Mouse (Mus musculus) midbrain, embryonic 12.5 days (tissue): ENCODE measurements around the gene Nutf2. TPM values are rescaled to one million over a fixed set of nuclear protein-coding genes. Genes with fewer than 3 reads are reported as not detected.
"Not testable (repeated sequence)": the region's sequence is repeated elsewhere in the genome, so short reads cannot be mapped to it uniquely, and the experiment has no call there.

Experiments used
- ATAC-seq: fragments of 200-750 bp; cut with Nextera tagmentation; 2 replicates; pipeline ENCODE4 v1.8.0; 2017; ENCODE audit warnings: low read depth, moderate TSS enrichment, moderate library complexity; ENCODE audit not compliant: low FRiP score
- H3K27ac ChIP-seq: fragments of 300-500 bp; sonication (generic); replicated peaks from 2 replicates; pipeline ENCODE4 v1.5.1; 2016; ENCODE audit warnings: mild to moderate bottlenecking
- H3K27me3 ChIP-seq: fragments of 300-500 bp; sonication (generic); 2 replicates; pipeline ENCODE4 v1.6.1; 2016; ENCODE audit warnings: mild to moderate bottlenecking
- H3K36me3 ChIP-seq: fragments of 300-500 bp; sonication (generic); 2 replicates; pipeline ENCODE4 v1.6.1; 2016
- H3K4me1 ChIP-seq: fragments of 300-500 bp; sonication (generic); 2 replicates; pipeline ENCODE4 v1.6.1; 2016
- H3K4me2 ChIP-seq: fragments of 300-500 bp; sonication (generic); replicated peaks from 2 replicates; pipeline ENCODE4 v1.6.1; 2016; ENCODE audit warnings: mild to moderate bottlenecking, moderate library complexity
- H3K4me3 ChIP-seq: fragments of 300-500 bp; sonication (generic); 2 replicates; pipeline ENCODE4 v1.5.1; 2016; ENCODE audit warnings: mild to moderate bottlenecking
- H3K9ac ChIP-seq: fragments of 300-500 bp; sonication (generic); replicated peaks from 2 replicates; pipeline ENCODE4 v1.6.1; 2016; ENCODE audit warnings: mild to moderate bottlenecking, moderate library complexity
- H3K9me3 ChIP-seq: fragments of 300-500 bp; sonication (generic); 2 replicates; pipeline ENCODE4 v1.6.1; 2016; ENCODE audit warnings: mild to moderate bottlenecking
- WGBS: fragments of 180-500 bp; shearing (Covaris S2); methylation state at CpG from one replicate; pipeline ENCODE4 v1.1.7; 2016; 5-methylcytosine and 5-hydroxymethylcytosine counted together
- polyA plus RNA-seq: library from polyadenylated mRNA; unstranded; fragments of >200 nt; fragmentation: Nextera tagmentation; extraction: Ambion mirVana; gene quantifications from 2 replicates; pipeline ENCODE4 v1.2.1, GENCODE M21; 2016

The Nutf2 gene
- 280 and 286 TPM in 2 replicates for polyA plus RNA-seq

GRCm38 (mm10) chr8:105860143-105860981 is at the start of gene Nutf2:
Gene Nutf2, plus strand, starts transcription at chr8:105860580.
- Histone ChIP-seq H3K36me3 (peaks cover 13% of the 10 kb centered on the region), H3K9ac (peak within 1 kb of the TSS; percentile 90), H3K9me3 (no peaks in the 10 kb centered on the region), H3K27me3 (no peaks in the 10 kb centered on the region), H3K4me3 (peak within 1 kb of the TSS; percentile 82), H3K4me2 (peak within 1 kb of the TSS; percentile 85), H3K27ac (peak within 1 kb of the TSS; percentile 88), H3K4me1 (peaks cover 69% of the 10 kb centered on the region)
- ATAC-seq: peak; percentile 97
- under 1% methylated on average over 54 of the region's 59 CpGs for WGBS

GRCm38 (mm10) chr8:105811061-105811460 is 49.3 kb upstream of the Nutf2 start:
- ATAC-seq: no peak
- H3K27me3 ChIP-seq: no peaks in the 10 kb centered on the region
- no peaks in the 10 kb centered on the region; the same call in 1 of the 2 replicates for H3K4me1 ChIP-seq
- no peak overlapping the region for H3K9ac ChIP-seq
- H3K4me3 ChIP-seq: no peak overlapping the region
- H3K4me2 ChIP-seq: no peak overlapping the region
- H3K27ac ChIP-seq: no peak overlapping the region
- WGBS: 89% methylated on average over 10 of the region's 10 CpGs
- H3K9me3 ChIP-seq: no peaks in the 10 kb centered on the region
- H3K36me3 ChIP-seq: peaks cover 3% of the 10 kb centered on the region

DNA sequence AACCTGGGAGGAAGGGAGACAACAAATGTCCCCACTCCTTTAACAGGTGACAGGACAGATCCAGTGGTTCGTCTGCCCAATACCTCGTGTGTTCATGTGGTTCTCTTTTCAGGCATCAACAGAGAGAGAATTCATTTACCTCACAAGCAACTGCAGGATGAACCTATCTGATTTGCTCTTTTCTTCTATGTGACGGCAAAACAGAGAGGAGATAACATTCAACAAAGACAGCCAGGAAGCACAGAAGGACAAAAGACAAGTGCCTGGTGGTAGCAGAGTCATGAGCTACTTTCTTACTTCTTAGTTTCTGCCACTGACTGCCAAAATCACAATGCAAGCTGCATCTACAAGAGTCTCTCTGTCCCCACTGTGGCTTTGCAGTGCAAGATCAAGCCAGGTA is 48.8 kb upstream of the Nutf2 start:
- Histone ChIP-seq H3K9me3 (no peaks in the 10 kb centered on the region), H3K9ac (no peak overlapping the region), H3K4me2 (no peak overlapping the region), H3K27ac (no peak overlapping the region), H3K4me1 (no peaks in the 10 kb centered on the region; the same call in 1 of the 2 replicates), H3K36me3 (peaks cover 3% of the 10 kb centered on the region), H3K4me3 (no peak overlapping the region), H3K27me3 (no peaks in the 10 kb centered on the region)
- 83% methylated on average over 3 of the region's 3 CpGs for WGBS
- no peak for ATAC-seq

- Histone ChIP-seq H3K36me3 (peaks cover 3% of the 10 kb centered on the region), H3K27ac (no peak overlapping the region), H3K9ac (no peak overlapping the region), H3K4me1 (no peaks in the 10 kb centered on the region; the same call in 1 of the 2 replicates), H3K27me3 (no peaks in the 10 kb centered on the region), H3K9me3 (no peaks in the 10 kb centered on the region), H3K4me2 (no peak overlapping the region), H3K4me3 (no peak overlapping the region)
- no peak for ATAC-seq
- 92% methylated on average over 5 of the region's 5 CpGs for WGBS
Observed at GRCm38 (mm10) chr8:105812511-105812910, 47.9 kb upstream of the Nutf2 start.

DNA sequence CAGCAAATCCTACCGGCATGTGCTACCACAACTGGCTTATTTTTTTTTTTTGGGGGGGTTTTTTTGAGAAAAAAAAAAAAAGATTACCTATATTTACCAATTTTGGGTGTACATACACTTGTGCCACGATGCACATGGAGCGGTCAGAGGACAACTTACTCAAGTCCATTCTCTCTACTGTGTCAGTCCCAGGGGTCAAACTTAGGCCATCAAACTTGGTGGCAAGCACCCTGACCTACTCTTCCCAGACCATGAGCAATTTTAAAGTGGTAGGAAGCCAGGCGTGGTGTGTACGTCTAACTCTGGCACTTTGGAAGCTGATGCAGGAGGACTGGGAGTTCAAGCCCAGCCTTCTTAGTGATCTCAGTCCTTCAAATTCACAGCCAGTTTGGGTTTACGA is 47.1 kb upstream of the Nutf2 start:
- no peak for ATAC-seq
- Histone ChIP-seq H3K4me3 (no peak overlapping the region), H3K27me3 (no peaks in the 10 kb centered on the region), H3K4me2 (no peak overlapping the region), H3K36me3 (peaks cover 8% of the 10 kb centered on the region), H3K9me3 (no peaks in the 10 kb centered on the region), H3K4me1 (no peaks in the 10 kb centered on the region; the same call in 1 of the 2 replicates), H3K9ac (no peak overlapping the region), H3K27ac (no peak overlapping the region)
- 96% methylated on average over 6 of the region's 6 CpGs for WGBS

- no peak overlapping the region for H3K27ac ChIP-seq
- no peak overlapping the region for H3K4me2 ChIP-seq
- H3K9ac ChIP-seq: no peak overlapping the region
- no peaks in the 10 kb centered on the region for H3K27me3 ChIP-seq
- WGBS: 87% methylated on average over 3 of the region's 3 CpGs
- H3K9me3 ChIP-seq: no peaks in the 10 kb centered on the region
- no peak for ATAC-seq
- H3K36me3 ChIP-seq: peaks cover 51% of the 10 kb centered on the region
- no peaks in the 10 kb centered on the region for H3K4me1 ChIP-seq
- no peak overlapping the region for H3K4me3 ChIP-seq
Observed at GRCm38 (mm10) chr8:105819659-105820058, 40.7 kb upstream of the Nutf2 start.

- H3K9ac ChIP-seq: no peak overlapping the region
- H3K9me3 ChIP-seq: no peaks in the 10 kb centered on the region
- no peaks in the 10 kb centered on the region for H3K27me3 ChIP-seq
- peak; percentile 16; the same call in 1 of the 2 replicates for ATAC-seq
- H3K4me3 ChIP-seq: no peak overlapping the region
- H3K4me2 ChIP-seq: no peak overlapping the region
- H3K36me3 ChIP-seq: peaks cover 54% of the 10 kb centered on the region
- H3K4me1 ChIP-seq: peaks cover 12% of the 10 kb centered on the region
- H3K27ac ChIP-seq: no peak overlapping the region
- WGBS: 95% methylated on average over 1 of the region's 1 CpGs
Observed at GRCm38 (mm10) chr8:105820925-105821324, 39.5 kb upstream of the Nutf2 start.

- Histone ChIP-seq H3K27ac (no peak overlapping the region), H3K9me3 (no peaks in the 10 kb centered on the region), H3K27me3 (no peaks in the 10 kb centered on the region), H3K4me1 (peaks cover 22% of the 10 kb centered on the region), H3K4me2 (peak overlapping the region; percentile 97), H3K4me3 (peak overlapping the region; percentile 77), H3K36me3 (peaks cover 39% of the 10 kb centered on the region), H3K9ac (no peak overlapping the region)
- ATAC-seq: no peak
- WGBS: 89% methylated on average over 4 of the region's 4 CpGs
Observed at GRCm38 (mm10) chr8:105825506-105825905, 34.9 kb upstream of the Nutf2 start.

DNA sequence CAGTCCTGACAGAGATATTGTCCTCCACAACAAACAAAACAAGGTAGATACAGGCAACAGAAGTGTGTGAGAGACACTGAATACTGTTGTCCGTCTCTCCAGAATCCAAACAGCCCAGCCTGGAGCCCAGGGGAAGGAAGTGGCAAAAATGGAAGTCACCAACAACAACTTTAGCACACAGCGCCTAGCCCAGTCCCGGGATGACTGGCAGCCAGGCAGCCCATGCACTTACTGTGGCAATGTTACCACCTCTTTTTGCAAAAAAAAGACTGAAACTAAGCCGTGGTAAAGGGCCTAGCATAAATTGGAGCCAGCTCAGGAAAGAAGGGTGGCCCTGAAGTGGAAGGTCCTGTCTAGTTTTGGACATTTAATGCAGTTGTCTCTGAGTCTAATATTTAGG is 34.0 kb upstream of the Nutf2 start:
- H3K9me3 ChIP-seq: no peaks in the 10 kb centered on the region
- peak overlapping the region; percentile 84 for H3K9ac ChIP-seq
- peak overlapping the region; percentile 77 for H3K4me3 ChIP-seq
- peak overlapping the region; percentile 97 for H3K4me2 ChIP-seq
- H3K27me3 ChIP-seq: no peaks in the 10 kb centered on the region
- H3K36me3 ChIP-seq: peaks cover 30% of the 10 kb centered on the region
- peak overlapping the region; percentile 54; the same call in 1 of the 2 replicates for H3K27ac ChIP-seq
- WGBS: 10% methylated on average over 4 of the region's 4 CpGs
- peaks cover 22% of the 10 kb centered on the region for H3K4me1 ChIP-seq
- ATAC-seq: no peak

DNA sequence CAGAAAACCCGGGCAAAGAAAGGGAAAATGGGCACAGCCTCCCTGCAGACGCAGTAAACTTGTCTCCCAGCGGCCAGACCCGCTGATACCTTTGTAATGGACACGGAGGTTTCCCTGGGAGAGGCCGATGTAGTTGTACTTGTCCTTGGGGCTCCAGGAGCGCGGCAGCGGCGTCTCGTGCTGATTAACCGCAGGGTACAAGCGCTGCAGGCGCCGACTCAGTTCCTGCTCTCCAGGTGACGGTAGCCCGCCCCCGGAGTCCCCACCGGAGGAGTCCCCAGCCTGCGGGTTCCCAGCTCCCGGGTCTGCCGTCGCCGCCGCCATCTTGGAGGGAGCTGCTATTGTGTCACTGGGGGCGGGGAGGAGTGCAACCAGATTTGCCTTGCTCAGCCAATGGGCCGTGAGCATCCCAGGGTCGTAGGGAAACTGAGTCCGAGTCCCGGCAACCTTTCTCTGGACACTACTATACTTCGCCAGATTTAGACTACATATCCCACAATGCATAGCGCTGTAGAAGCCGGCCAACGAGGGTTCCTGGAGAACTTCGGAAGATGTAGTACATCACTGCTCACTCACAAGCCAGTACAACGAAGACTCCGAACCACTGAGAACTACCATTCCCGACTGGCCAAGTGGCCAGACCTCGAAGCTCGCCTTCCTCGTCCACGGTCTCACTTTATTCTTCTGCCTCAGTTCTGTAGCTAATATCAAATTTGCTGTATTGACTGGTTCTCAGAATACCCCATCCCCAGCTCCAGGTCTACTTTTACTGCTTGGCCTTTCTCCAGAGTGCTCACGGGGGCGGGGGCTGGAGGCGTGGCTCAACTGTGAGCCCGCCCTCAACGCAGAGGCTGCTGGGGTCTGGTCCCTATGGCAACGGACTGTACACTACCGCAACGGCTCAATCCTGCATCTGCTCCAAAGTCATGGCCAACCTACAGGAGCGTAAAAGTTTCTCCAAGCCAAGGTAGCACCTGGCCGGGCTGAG is 33.2 kb upstream of the Nutf2 start, which contains the start of the genes Ranbp10 and Tsnaxip1:
Gene Ranbp10 (minus strand): TSS at position 490 of the 988 bp plus-strand sequence.
Gene Tsnaxip1 (plus strand): TSS at position 871 of the 988 bp plus-strand sequence.
- Histone ChIP-seq H3K27me3 (no peaks in the 10 kb centered on the region), H3K9me3 (no peaks in the 10 kb centered on the region), H3K4me1 (peaks cover 22% of the 10 kb centered on the region), H3K36me3 (peaks cover 23% of the 10 kb centered on the region), H3K9ac (peak within 1 kb of the TSS; percentile 84), H3K4me3 (peak within 1 kb of the TSS; percentile 77), H3K27ac (peak within 1 kb of the TSS; percentile 68), H3K4me2 (peak within 1 kb of the TSS; percentile 97)
- under 1% methylated on average over 52 of the region's 52 CpGs for WGBS
- ATAC-seq: peak; percentile 99

DNA sequence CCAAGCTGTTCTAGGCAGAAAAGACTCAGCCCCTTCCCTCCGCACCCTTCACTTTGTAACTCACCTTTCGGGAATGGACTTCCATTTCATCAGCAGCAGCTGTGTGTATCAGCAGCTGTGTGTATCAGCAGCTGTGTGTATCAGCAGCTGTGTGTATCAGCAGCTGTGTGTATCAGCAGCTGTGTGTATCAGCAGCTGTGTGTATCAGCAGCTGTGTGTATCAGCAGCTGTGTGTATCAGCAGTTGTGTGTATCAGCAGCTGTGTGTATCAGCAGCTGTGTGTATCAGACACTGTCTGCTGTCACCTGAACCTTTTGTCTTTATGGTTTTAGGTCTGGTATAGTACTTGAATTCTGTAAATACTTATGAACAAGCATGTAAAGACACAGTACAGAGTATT is 26.6 kb upstream of the Nutf2 start:
- 82% methylated on average over 2 of the region's 2 CpGs for WGBS
- H3K9me3 ChIP-seq, H3K27me3 ChIP-seq, H3K9ac ChIP-seq, H3K4me3 ChIP-seq, H3K4me1 ChIP-seq, H3K36me3 ChIP-seq, ATAC-seq, H3K27ac ChIP-seq, H3K4me2 ChIP-seq: not testable (repeated sequence)
